Mouse (Mus musculus) kidney, adult 2 months (tissue): Measurements from ENCODE around the gene Gramd1b.

Experiments
- CTCF ChIP-seq: fragments of 200-500 bp; conservative IDR thresholded peaks from 2 replicates; pipeline ENCODE4 v1.5.1; 2011; ENCODE audit warnings: low read depth, mild to moderate bottlenecking, control low read depth, low read length, moderate library complexity, mixed read lengths; ENCODE audit not compliant: insufficient read depth, insufficient read length
- POLR2A ChIP-seq: fragments of 200-500 bp; IDR thresholded peaks from one replicate; pipeline ENCODE4 v1.6.1; 2011; ENCODE audit warnings: low read depth, low read length, control low read depth

DNA sequence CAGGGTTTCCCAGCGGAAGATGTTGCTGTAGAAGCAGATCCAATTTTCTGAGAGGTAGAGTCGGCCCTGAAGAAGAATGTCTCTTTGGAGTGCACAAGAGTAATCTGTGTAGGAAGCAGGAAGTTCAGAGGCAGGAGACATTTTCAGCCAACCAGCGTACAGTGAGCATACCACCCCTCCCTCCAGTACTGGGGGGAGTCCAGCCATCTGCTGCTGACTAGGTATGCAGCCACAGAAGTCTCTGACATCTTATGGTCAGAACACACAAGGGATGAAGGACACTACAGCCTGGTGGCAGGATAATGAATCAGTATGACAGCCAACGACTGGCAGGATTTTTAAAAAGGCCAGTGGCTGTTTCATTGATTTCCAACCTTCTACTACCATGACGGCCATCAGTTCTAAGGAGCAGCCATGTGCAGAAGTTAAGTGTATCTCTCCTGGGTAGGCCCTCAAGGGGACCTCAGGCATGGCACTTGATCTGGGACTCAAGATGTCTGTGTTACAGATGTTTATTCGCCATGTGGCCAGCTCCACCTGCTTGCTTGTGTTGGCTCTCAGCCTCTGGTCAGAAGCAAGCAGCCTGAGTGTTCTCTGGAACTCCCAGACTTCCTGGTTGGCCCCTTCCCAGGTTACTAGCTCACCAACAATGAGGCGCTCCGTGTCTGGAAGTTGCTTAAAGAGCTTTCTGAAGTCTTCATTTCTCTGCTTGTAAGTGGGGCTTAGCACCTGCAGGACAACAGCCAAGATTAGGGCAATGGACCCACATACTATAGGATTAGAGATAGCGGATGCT lies 214.1 kb downstream of the Gramd1b start:
- no peak for TF ChIP-seq CTCF
- TF ChIP-seq POLR2A, result no peak
